12 mouse cellular contexts compared by ENCODE assay signal in the genomic region with DNA sequence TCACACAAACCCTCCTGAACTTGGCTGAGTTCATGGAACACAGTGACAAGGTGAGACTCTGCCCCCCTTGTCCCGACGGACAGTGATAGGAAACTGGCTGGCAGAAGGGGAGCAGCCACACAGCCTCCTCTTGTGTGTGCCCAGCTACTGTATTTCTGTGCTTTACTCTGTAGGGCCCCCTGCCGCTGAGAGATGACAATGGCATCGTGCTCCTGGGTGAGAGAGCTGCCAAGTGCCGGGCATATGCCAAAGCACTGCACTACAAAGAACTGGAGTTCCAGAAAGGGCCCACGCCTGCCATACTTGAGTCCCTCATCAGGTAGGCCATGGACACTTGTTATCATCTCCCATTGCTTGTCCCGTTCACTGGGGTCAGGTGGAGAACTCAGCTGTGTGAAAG. TPM values are rescaled to one million over a fixed set of nuclear protein-coding genes. Genes with fewer than 3 reads are reported as not detected.
DNase-seq lines count a peak whose midpoint lies in the region; ATAC-seq and TF ChIP-seq lines count a peak whose summit lies in the region.
"Had no signal": no experiment of that assay in that cellular context is flagged by ENCODE, and none has a peak within 500 bp of the region (broad histone marks: within the 10 kb centered on the region; RNA-seq: fewer than 3 reads in every experiment).

No protein-coding gene starts in this region.

- H3K27ac ChIP-seq in left cerebral cortex, adult 2 months = no peak overlapping the region
- H3K27ac ChIP-seq in cerebellum, adult 2 months (ENCODE audit: insufficient read depth, low read length) = no peak overlapping the region
- H3K27ac ChIP-seq: embryonic facial prominence, embryonic 13.5 days; kidney, postnatal 0 days had no signal

- 8% methylated on average over 7 of the region's 7 CpGs for WGBS in cerebellum, adult 2 months

- no peaks in the 10 kb centered on the region for H3K27me3 ChIP-seq in cerebellum, adult 2 months (ENCODE audit: control insufficient read depth, insufficient read depth, low read length)
- H3K27me3 ChIP-seq: embryonic facial prominence, embryonic 13.5 days; megakaryocyte, embryonic 14.5 days had no signal

- no peak for DNase-seq in frontal cortex, postnatal 36 days (ENCODE audit: low spot score in 2 of 2)
- no peak for DNase-seq in left cerebral cortex, adult 2 months (ENCODE audit: extremely low spot score in 1 of 2, low spot score in 2 of 2)
- DNase-seq in left cerebral cortex, postnatal 36 days (ENCODE audit: low spot score in 2 of 2) = no peak
- peak; percentile 66 to 75 for DNase-seq in cerebellum, adult 2 months
- peak; percentile 64 to 74 for DNase-seq in layer of hippocampus, postnatal 10 days (ENCODE audit: low spot score in 2 of 2)
- no peak for DNase-seq in heart, postnatal 14 days
- DNase-seq: lung, embryonic 14.5 days; thymus, postnatal 36 days had no signal

- H3K4me3 ChIP-seq in left cerebral cortex, adult 2 months = no peak overlapping the region
- H3K4me3 ChIP-seq in cerebellum, adult 2 months (replicated peaks; ENCODE audit: insufficient read depth, low read depth, low read length) = no peak overlapping the region
- H3K4me3 ChIP-seq: embryonic facial prominence, embryonic 13.5 days; megakaryocyte, embryonic 14.5 days had no signal

- peak; percentile 46 for TF ChIP-seq CTCF in left cerebral cortex, adult 2 months (IDR thresholded peaks at IDR 0.05)
- peak; percentile 52 for TF ChIP-seq CTCF in cerebellum, adult 2 months (IDR thresholded peaks at IDR 0.05; ENCODE audit: borderline replicate concordance, insufficient read depth, low read depth, low read length)

- no peak for TF ChIP-seq POLR2A in cerebellum, adult 2 months (IDR thresholded peaks at IDR 0.05; ENCODE audit: borderline replicate concordance, insufficient read depth, low read length)

- H3K4me1 ChIP-seq in cerebellum, adult 2 months (ENCODE audit: control insufficient read depth, insufficient read depth, low read length) = peaks cover 20% of the 10 kb centered on the region
- H3K4me1 ChIP-seq: embryonic facial prominence, embryonic 13.5 days had no signal

- intact Hi-C loops in left cerebral cortex, adult 2 months (cut with DNase I) = loop anchor here (5.0 kb wide), 1 partner anchor 41 kb away; no protein-coding TSS in a partner anchor
- intact Hi-C loops in left cerebral cortex, postnatal 36 days (cut with DNase I) = no loop called here
- intact Hi-C loops in heart, postnatal 14 days (cut with DNase I) = no loop called here

- peak; percentile 72 for ATAC-seq in frontal cortex, adult (ENCODE audit: low TSS enrichment)

RNA-seq across cellular contexts. Expression of gene Angptl7, which starts 8.8 kb away (rescaled TPM):
- total RNA-seq in left cerebral cortex, adult 2 months (2021) = under 1 TPM; 0.57 to 0.89 TPM
- total RNA-seq in left cerebral cortex, postnatal 36 days (2021) = under 1 TPM; 0.57 to 0.59 TPM
- polyA plus RNA-seq in cerebellum, adult 2 months (2012; rRNA removed) = 0.10 and 0.13 TPM in 2 replicates
- under 1 TPM; 0.20 to 0.21 TPM for total RNA-seq in layer of hippocampus, postnatal 10 days (2021)
- 1 to 10 TPM; 2.8 to 5.7 TPM for total RNA-seq in heart, postnatal 14 days (2021)

RNA-seq across cellular contexts. Expression of gene Mtor, which starts 43.0 kb away (rescaled TPM):
- 10 to 100 TPM; 92.7 to 94.0 TPM for total RNA-seq in left cerebral cortex, adult 2 months (2021)
- total RNA-seq in left cerebral cortex, postnatal 36 days (2021) = 100 to 1,000 TPM in 1 of 2 experiments, 10 to 100 TPM in 1; 91.8 to 100 TPM
- polyA plus RNA-seq in cerebellum, adult 2 months (2012; rRNA removed) = 36.3 and 42.7 TPM in 2 replicates
- 10 to 100 TPM; 81.3 to 85.9 TPM for total RNA-seq in layer of hippocampus, postnatal 10 days (2021)
- total RNA-seq in heart, postnatal 14 days (2021) = 10 to 100 TPM; 46.6 to 51.9 TPM

RNA-seq across cellular contexts. Expression of gene Ubiad1, which starts 46.9 kb away (rescaled TPM):
- 1 to 10 TPM; 9.3 to 9.4 TPM for total RNA-seq in left cerebral cortex, adult 2 months (2021)
- 1 to 10 TPM; 8.3 to 8.6 TPM for total RNA-seq in left cerebral cortex, postnatal 36 days (2021)
- 11.2 and 12.9 TPM in 2 replicates for polyA plus RNA-seq in cerebellum, adult 2 months (2012; rRNA removed)
- total RNA-seq in layer of hippocampus, postnatal 10 days (2021) = 1 to 10 TPM; 7.8 to 8.4 TPM
- total RNA-seq in heart, postnatal 14 days (2021) = 10 to 100 TPM; 18.9 to 22.1 TPM

Comparison
In these comparisons a context has a peak if more than half of its experiments do, and no peak if none do; other contexts are left out.
1. DNase-seq: peak in cerebellum, adult 2 months (2 of 2) and layer of hippocampus, postnatal 10 days (2 of 2); none in frontal cortex, postnatal 36 days (0 of 2), left cerebral cortex, adult 2 months (0 of 2), left cerebral cortex, postnatal 36 days (0 of 2) and heart, postnatal 14 days (0 of 2).